Mouse (Mus musculus): ENCODE measurements around the gene Adam29. TPM values are rescaled to one million over a fixed set of nuclear protein-coding genes. Genes with fewer than 3 reads are reported as not detected.

Gene Adam29
- total RNA-seq (2022), result not detected

GRCm38 (mm10) chr8:55906848-55907247, at the start of gene Adam29:
TSS of gene Adam29 (minus strand) at chr8:55906948.
- DNase-seq (ENCODE audit: low spot score in 2 of 2), result no peak

GRCm38 (mm10) chr8:55940526-55940880, 33.8 kb upstream of the Adam29 start:
- DNase-seq (ENCODE audit: low spot score in 2 of 2), result no peak

- DNase-seq (ENCODE audit: low spot score in 2 of 2), result no peak
Observed at GRCm38 (mm10) chr8:55939870-55940525, 33.2 kb upstream of the Adam29 start, which contains the start of gene Glra3. TSS of gene Glra3 (plus strand) at chr8:55940460.

Other genes with a start within 250 kb of the Adam29 start
- not detected for gene Glra3, start 33.5 kb upstream of the Adam29 start, total RNA-seq (2022)

Measured in gastrocnemius, adult 8-10 months (tissue).